10 mouse cellular contexts compared by ENCODE assay signal in the genomic region with DNA sequence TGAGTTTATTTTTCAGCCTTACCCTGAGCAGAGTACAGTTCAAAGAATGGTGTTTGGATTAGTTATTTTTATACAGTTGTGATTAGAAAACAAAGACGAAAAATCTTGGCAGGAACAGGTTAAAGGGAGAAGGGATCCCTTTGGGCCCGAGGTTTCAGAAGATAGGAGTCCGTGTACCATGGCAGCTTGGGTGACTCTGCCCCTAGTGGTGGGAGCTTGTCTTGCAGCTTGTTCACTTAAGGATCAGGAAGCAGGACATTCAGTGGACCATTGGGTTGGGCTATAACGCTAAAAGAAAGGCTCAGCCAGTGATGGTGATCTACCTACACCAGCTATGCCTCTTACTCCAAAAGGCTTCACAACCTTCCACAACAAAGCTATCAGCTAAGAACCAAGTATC. TPM values are rescaled to one million over a fixed set of nuclear protein-coding genes. Genes with fewer than 3 reads are reported as not detected.
A peak's percentile ranks its signal among the peaks of the same experiment; 100 is the strongest.
DNase-seq lines count a peak whose midpoint lies in the region; ATAC-seq and TF ChIP-seq lines count a peak whose summit lies in the region.
"Had no signal": no experiment of that assay in that cellular context is flagged by ENCODE, and none has a peak within 500 bp of the region (broad histone marks: within the 10 kb centered on the region; RNA-seq: fewer than 3 reads in every experiment).

No protein-coding gene starts in this region.

- intact Hi-C loops in heart, adult 2 months (cut with DNase I) = no loop called here
- intact Hi-C loops in heart, postnatal 10 days (cut with DNase I) = no loop called here

- H3K36me3 ChIP-seq in heart, adult 2 months (ENCODE audit: control insufficient read depth, insufficient read depth, low read length) = no peaks in the 10 kb centered on the region
- no peaks in the 10 kb centered on the region for H3K36me3 ChIP-seq in heart, embryonic 11.5 days (ENCODE audit: control insufficient read depth, insufficient read depth, low read length)
- H3K36me3 ChIP-seq: G1E; limb, embryonic 15.5 days had no signal

- H3K4me3 ChIP-seq in heart, adult 2 months = no peak overlapping the region
- no peak overlapping the region for H3K4me3 ChIP-seq in heart, embryonic 11.5 days (ENCODE audit: low read depth, low read length)
- no peak overlapping the region for H3K4me3 ChIP-seq in cortical plate, adult 2 months (ENCODE audit: insufficient read depth, low read length)
- H3K4me3 ChIP-seq: limb, embryonic 15.5 days had no signal

- peak; percentile 51; the same call in 1 of the 2 replicates for TF ChIP-seq EP300 in heart, adult 2 months (IDR thresholded peaks at IDR 0.05; ENCODE audit: insufficient read depth, low read depth, low read length)

- H3K9me3 ChIP-seq in heart, embryonic 11.5 days (replicated peaks; ENCODE audit: control insufficient read depth, low read length) = no peaks in the 10 kb centered on the region
- H3K9me3 ChIP-seq: limb, embryonic 15.5 days had no signal

- no peak overlapping the region for H3K4me2 ChIP-seq in heart, embryonic 11.5 days
- H3K4me2 ChIP-seq: limb, embryonic 15.5 days had no signal

- ATAC-seq in heart, embryonic 11.5 days (replicated peaks; ENCODE audit: insufficient number of reproducible peaks, low FRiP score, low TSS enrichment) = no peak

- no peaks in the 10 kb centered on the region for H3K4me1 ChIP-seq in heart, adult 2 months (ENCODE audit: control insufficient read depth, insufficient read depth, low read length)
- peaks cover 5% of the 10 kb centered on the region for H3K4me1 ChIP-seq in heart, embryonic 11.5 days (ENCODE audit: control insufficient read depth, insufficient read depth, low read length)
- 0 out of 2 replicates have a peak, but pooled peaks cover 1% of the 10 kb centered on the region for H3K4me1 ChIP-seq in cortical plate, adult 2 months (ENCODE audit: control insufficient read depth, insufficient read depth, low read length)

- no peaks in the 10 kb centered on the region for H3K79me2 ChIP-seq in heart, adult 2 months (replicated peaks; ENCODE audit: control insufficient read depth, insufficient read depth, low read length)

- peak; percentile 90 for TF ChIP-seq CTCF in heart, adult 2 months (IDR thresholded peaks at IDR 0.05)
- TF ChIP-seq CTCF in cortical plate, adult 2 months (IDR thresholded peaks at IDR 0.05; ENCODE audit: extremely low read depth, insufficient read depth, low read length) = peak; percentile 92

- no peak overlapping the region for H3K9ac ChIP-seq in heart, adult 2 months (ENCODE audit: low read depth, low read length)
- no peak overlapping the region for H3K9ac ChIP-seq in heart, embryonic 11.5 days (ENCODE audit: low read depth, low read length)
- H3K9ac ChIP-seq: limb, embryonic 15.5 days had no signal

- no peak overlapping the region for H3K27ac ChIP-seq in heart, adult 2 months
- H3K27ac ChIP-seq in heart, embryonic 11.5 days (ENCODE audit: low read depth, low read length) = no peak overlapping the region
- H3K27ac ChIP-seq in cortical plate, adult 2 months (ENCODE audit: insufficient read depth, low read length) = no peak overlapping the region
- H3K27ac ChIP-seq: limb, embryonic 15.5 days had no signal

- WGBS in heart, adult 2 months = 3% methylated on average over 4 of the region's 4 CpGs
- WGBS in heart, embryonic 11.5 days (ENCODE audit: insufficient replicate concordance) = 14% methylated on average over 4 of the region's 4 CpGs

- no peak for TF ChIP-seq POLR2A in heart, adult 2 months (IDR thresholded peaks at IDR 0.05; ENCODE audit: insufficient read depth, low read depth, low read length)
- no peak for TF ChIP-seq POLR2A in cortical plate, adult 2 months (IDR thresholded peaks at IDR 0.05; ENCODE audit: extremely low read depth, insufficient read depth, low read length)

- peak; percentile 55 to 82 for DNase-seq in heart, adult 2 months
- DNase-seq in adrenal gland, adult 2 months = peak; percentile 78
- DNase-seq in heart, postnatal 10 days = peak; percentile 75 to 89
- peak; percentile 60 to 93 for DNase-seq in layer of hippocampus, postnatal 25 days (ENCODE audit: extremely low spot score in 1 of 2, low spot score in 1 of 2)
- DNase-seq in mesoderm, embryonic 11.5 days (ENCODE audit: low read depth, low spot score) = peak; percentile 81
- DNase-seq in testis, postnatal 14 days (ENCODE audit: low spot score) = peak; percentile 61

- H3K27me3 ChIP-seq in heart, adult 2 months (ENCODE audit: control insufficient read depth, insufficient read depth, low read length) = no peaks in the 10 kb centered on the region
- H3K27me3 ChIP-seq in heart, embryonic 11.5 days (ENCODE audit: control insufficient read depth, insufficient read depth, low read length) = no peaks in the 10 kb centered on the region; the same call in 1 of the 2 replicates
- H3K27me3 ChIP-seq: limb, embryonic 15.5 days had no signal

RNA-seq across cellular contexts. Expression of a gene that starts 8.8 kb away (rescaled TPM):
- 100 to 1,000 TPM; 162 to 163 TPM for total RNA-seq in heart, adult 2 months (2021)
- 172 and 217 TPM in 2 replicates for polyA plus RNA-seq in heart, adult 2 months (2012; rRNA removed)
- polyA plus RNA-seq in heart, embryonic 11.5 days (2014; fragmentation: Nextera tagmentation; extraction: Ambion mirVana) = 37.1 and 38.2 TPM in 2 replicates
- total RNA-seq in adrenal gland, adult 2 months (2021) = 1 to 10 TPM; 5.3 to 8.1 TPM
- 8.7 and 9.2 TPM in 2 replicates for polyA plus RNA-seq in adrenal gland, adult 2 months (2012; rRNA removed)
- polyA plus RNA-seq in cortical plate, adult 2 months (2012; rRNA removed) = 31.0 and 38.3 TPM in 2 replicates
- 100 to 1,000 TPM; 217 to 231 TPM for total RNA-seq in heart, postnatal 10 days (2021)
- 10 to 100 TPM; 45.3 to 48.8 TPM for total RNA-seq in layer of hippocampus, postnatal 25 days (2021)
- polyA plus RNA-seq: G1E had no signal

Comparison
In these comparisons a context has a peak if more than half of its experiments do, and no peak if none do; other contexts are left out.
1. RNA of a gene that starts 8.8 kb away (total RNA-seq): 217 to 231 TPM in heart, postnatal 10 days, 162 to 163 TPM in heart, adult 2 months and 45.3 to 48.8 TPM in layer of hippocampus, postnatal 25 days; 5.3 to 8.1 TPM in adrenal gland, adult 2 months; every median in the first group is over 4 times any median in the second.
2. Peak in every context shown above with its lines, with median percentiles within 50 percentile points of each other: DNase-seq.